Mouse (Mus musculus): ENCODE measurements at regions not wholly inside any gene's neighbourhood (a gene's known extent, or its start where the extent isn't known, plus 50 kb on each side); places are given as distances from the start of the nearest gene placed in this dataset.

GRCm38 (mm10) chr15:68337264-68337663, 1836.6 kb upstream of the Lrrc6 start:
- H3K27ac ChIP-seq (ENCODE audit: low read depth, low read length): no peak overlapping the region
- no peaks in the 10 kb centered on the region for H3K27me3 ChIP-seq (ENCODE audit: control insufficient read depth, insufficient read depth, low read length)
- H3K36me3 ChIP-seq (ENCODE audit: control insufficient read depth, insufficient read depth, low read length): no peaks in the 10 kb centered on the region
- H3K4me1 ChIP-seq (ENCODE audit: control insufficient read depth, insufficient read depth, low read length): no peaks in the 10 kb centered on the region
- no peak overlapping the region for H3K4me2 ChIP-seq
- no peak overlapping the region for H3K9ac ChIP-seq (ENCODE audit: low read depth, low read length)
- no peak for ATAC-seq (replicated peaks; ENCODE audit: insufficient number of reproducible peaks, low FRiP score, low TSS enrichment)
- H3K9me3 ChIP-seq (replicated peaks; ENCODE audit: control insufficient read depth, low read length): no peaks in the 10 kb centered on the region
- 83% methylated on average over 2 of the region's 2 CpGs for WGBS (ENCODE audit: insufficient replicate concordance)
- H3K4me3 ChIP-seq (ENCODE audit: low read depth, low read length): no peak overlapping the region

GRCm38 (mm10) chr15:68335837-68336236, 1835.1 kb upstream of the Lrrc6 start:
- no peak overlapping the region for H3K4me3 ChIP-seq (ENCODE audit: low read depth, low read length)
- ATAC-seq (replicated peaks; ENCODE audit: insufficient number of reproducible peaks, low FRiP score, low TSS enrichment): no peak
- H3K36me3 ChIP-seq (ENCODE audit: control insufficient read depth, insufficient read depth, low read length): no peaks in the 10 kb centered on the region
- no peaks in the 10 kb centered on the region for H3K9me3 ChIP-seq (replicated peaks; ENCODE audit: control insufficient read depth, low read length)
- H3K9ac ChIP-seq (ENCODE audit: low read depth, low read length): no peak overlapping the region
- no peaks in the 10 kb centered on the region for H3K27me3 ChIP-seq (ENCODE audit: control insufficient read depth, insufficient read depth, low read length)
- no peaks in the 10 kb centered on the region for H3K4me1 ChIP-seq (ENCODE audit: control insufficient read depth, insufficient read depth, low read length)
- H3K27ac ChIP-seq (ENCODE audit: low read depth, low read length): no peak overlapping the region
- H3K4me2 ChIP-seq: no peak overlapping the region

GRCm38 (mm10) chr15:68316116-68316515, 1815.4 kb upstream of the Lrrc6 start:
- Histone ChIP-seq H3K27me3 (ENCODE audit: control insufficient read depth, insufficient read depth, low read length) (no peaks in the 10 kb centered on the region), H3K4me2 (no peak overlapping the region), H3K4me3 (ENCODE audit: low read depth, low read length) (no peak overlapping the region), H3K36me3 (ENCODE audit: control insufficient read depth, insufficient read depth, low read length) (no peaks in the 10 kb centered on the region), H3K9me3 (replicated peaks; ENCODE audit: control insufficient read depth, low read length) (no peaks in the 10 kb centered on the region), H3K9ac (ENCODE audit: low read depth, low read length) (no peak overlapping the region), H3K4me1 (ENCODE audit: control insufficient read depth, insufficient read depth, low read length) (no peaks in the 10 kb centered on the region), H3K27ac (ENCODE audit: low read depth, low read length) (no peak overlapping the region)
- 76% methylated on average over 1 of the region's 1 CpGs for WGBS (ENCODE audit: insufficient replicate concordance)
- no peak for ATAC-seq (replicated peaks; ENCODE audit: insufficient number of reproducible peaks, low FRiP score, low TSS enrichment)

MicroRNAs in the stretch of these regions (microRNA counts, 519-probe panel; counts per million panel counts)
- microRNA mmu-miR-30b (6,551 counts per million, percentile 85 among the panel's probes with 10 or more counts), microRNA mmu-miR-30d (4,908 counts per million, percentile 48 among the panel's probes with 10 or more counts)

Small RNA genes lying in the stretch of these regions (microRNA-seq; reads per million reads assigned to microRNA genes)
- gene Mir30b (ENCODE audit: borderline number of aligned reads): 234 reads per million, percentile 72 among the genes with 10 or more reads in this experiment
- gene Mir30d (ENCODE audit: borderline number of aligned reads): 6,367 reads per million, percentile 95 among the genes with 10 or more reads in this experiment
